Mouse (Mus musculus) limb, embryonic 13.5 days (tissue): ENCODE data around the gene Acot7. TPM values are rescaled to one million over a fixed set of nuclear protein-coding genes. Genes with fewer than 3 reads are reported as not detected.
A peak's percentile ranks its signal among the peaks of the same experiment; 100 is the strongest.

Experiments used
- ATAC-seq: fragments of 200-750 bp; cut with Nextera tagmentation; 2 replicates; pipeline ENCODE4 v1.8.0; 2017; ENCODE audit warnings: low read depth, moderate number of reproducible peaks, moderate TSS enrichment; ENCODE audit not compliant: low FRiP score
- H3K27ac ChIP-seq: fragments of 300-500 bp; sonication (generic); 2 replicates; pipeline ENCODE4 v1.5.1; 2015; ENCODE audit warnings: inconsistent platforms, mild to moderate bottlenecking, moderate library complexity
- H3K27me3 ChIP-seq: fragments of 300-500 bp; sonication (generic); 2 replicates; pipeline ENCODE4 v1.6.1; 2015; ENCODE audit warnings: mild to moderate bottlenecking, inconsistent platforms
- H3K36me3 ChIP-seq: fragments of 300-500 bp; sonication (generic); 2 replicates; pipeline ENCODE4 v1.6.1; 2015; ENCODE audit warnings: inconsistent platforms, mild to moderate bottlenecking, moderate library complexity
- H3K4me1 ChIP-seq: fragments of 300-500 bp; sonication (generic); 2 replicates; pipeline ENCODE4 v1.6.1; 2015; ENCODE audit warnings: inconsistent platforms
- H3K4me2 ChIP-seq: fragments of 300-500 bp; sonication (generic); replicated peaks from 2 replicates; pipeline ENCODE4 v1.6.1; 2015; ENCODE audit warnings: inconsistent platforms, mild to moderate bottlenecking, moderate library complexity
- H3K4me3 ChIP-seq: fragments of 300-500 bp; sonication (generic); 2 replicates; pipeline ENCODE4 v1.5.1; 2015; ENCODE audit warnings: moderate library complexity, mild to moderate bottlenecking, inconsistent platforms
- H3K9ac ChIP-seq: fragments of 300-500 bp; sonication (generic); 2 replicates; pipeline ENCODE4 v1.6.1; 2015; ENCODE audit warnings: mild to moderate bottlenecking, inconsistent platforms
- H3K9me3 ChIP-seq: fragments of 300-500 bp; sonication (generic); 2 replicates; pipeline ENCODE4 v1.6.1; 2016; ENCODE audit warnings: inconsistent platforms
- WGBS: fragments of 180-500 bp; shearing (Covaris S2); methylation state at CpG from one replicate; pipeline ENCODE4 v1.1.7; 2015; 5-methylcytosine and 5-hydroxymethylcytosine counted together
- polyA plus RNA-seq: library from polyadenylated mRNA; unstranded; fragments of >200 nt; fragmentation: Nextera tagmentation; extraction: Ambion mirVana; gene quantifications from 2 replicates; pipeline ENCODE4 v1.2.1, GENCODE M21; 2015

Gene Acot7
- 49.0 and 53.2 TPM in 2 replicates for polyA plus RNA-seq

- Histone ChIP-seq H3K4me1 (peaks cover 19% of the 10 kb centered on the region), H3K27me3 (peaks cover 42% of the 10 kb centered on the region), H3K9me3 (no peaks in the 10 kb centered on the region), H3K27ac (peak within 1 kb of the TSS; percentile 48; the same call in 1 of the 2 replicates), H3K4me2 (peak within 1 kb of the TSS; percentile 97), H3K9ac (peak within 1 kb of the TSS; percentile 87), H3K4me3 (peak within 1 kb of the TSS; percentile 65), H3K36me3 (no peaks in the 10 kb centered on the region)
- WGBS = under 1% methylated on average over 83 of the region's 108 CpGs
- ATAC-seq = peak; percentile 95
These were observed at the start of gene Acot7 for GRCm38 (mm10) chr4:152177537-152178343. Acot7 (plus strand) TSS chr4:152178134.

DNA sequence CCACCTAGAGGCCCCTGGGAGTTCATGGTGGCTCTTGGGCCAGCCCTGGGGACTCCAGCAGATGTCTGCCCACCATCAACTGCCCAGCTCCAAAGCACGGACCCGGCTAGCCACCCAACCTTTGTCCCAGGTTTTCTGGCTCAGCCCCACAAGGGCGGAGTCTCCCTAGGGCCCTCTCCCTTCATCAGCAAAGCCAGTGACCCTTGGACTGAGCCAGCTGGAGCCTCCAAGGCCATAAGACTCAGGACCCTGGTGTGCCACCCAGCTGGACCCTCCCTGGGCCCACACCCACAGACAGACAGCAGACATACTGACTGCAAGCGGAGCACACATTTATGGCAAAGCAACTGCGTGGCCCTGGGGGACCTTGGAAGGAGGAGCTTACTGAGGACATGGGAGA, 49.1 kb upstream of the Acot7 start:
- WGBS = 48% methylated on average over 5 of the region's 5 CpGs

DNA sequence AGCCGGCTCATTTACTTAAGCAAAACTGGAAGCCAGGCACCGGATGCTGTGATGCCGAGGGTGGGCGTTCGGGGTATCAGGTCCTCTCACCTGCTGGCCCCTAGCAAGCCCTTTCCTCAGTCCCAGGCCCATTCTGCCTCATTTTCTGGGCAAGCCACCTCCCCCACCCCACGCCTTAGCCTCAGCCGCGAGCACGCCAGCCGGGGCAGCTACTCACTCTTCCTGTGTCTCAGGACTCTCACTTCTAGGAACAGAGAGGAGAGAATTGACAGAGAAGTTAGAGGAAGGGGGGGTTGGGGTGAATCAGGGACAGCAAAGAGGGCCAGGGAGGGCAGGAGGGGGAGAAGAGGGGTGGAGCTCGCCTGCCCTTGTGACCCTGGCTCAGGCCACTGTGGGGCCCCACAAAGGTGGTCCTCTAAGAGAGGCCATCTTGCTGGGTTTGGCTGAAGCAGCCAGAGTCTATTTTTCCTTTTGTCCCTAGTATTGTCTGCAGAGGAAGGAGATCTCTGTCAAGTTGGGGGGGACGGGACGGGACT, 48.5 kb upstream of the Acot7 start:
- WGBS = 25% methylated on average over 13 of the region's 13 CpGs
- H3K27ac ChIP-seq = no peak overlapping the region
- H3K9me3 ChIP-seq = no peaks in the 10 kb centered on the region
- H3K9ac ChIP-seq = no peak overlapping the region
- H3K4me2 ChIP-seq = no peak overlapping the region
- no peak overlapping the region for H3K4me3 ChIP-seq
- peaks cover 46% of the 10 kb centered on the region for H3K4me1 ChIP-seq
- ATAC-seq = no peak
- H3K27me3 ChIP-seq = peaks cover 100% of the 10 kb centered on the region
- no peaks in the 10 kb centered on the region for H3K36me3 ChIP-seq

More for the DNA sequence above, 49.1 kb upstream of the Acot7 start:
- Histone ChIP-seq H3K9me3 (no peaks in the 10 kb centered on the region), H3K9ac (no peak overlapping the region), H3K36me3 (no peaks in the 10 kb centered on the region), H3K4me1 (peaks cover 46% of the 10 kb centered on the region), H3K27ac (no peak overlapping the region), H3K4me2 (no peak overlapping the region), H3K27me3 (peaks cover 100% of the 10 kb centered on the region), H3K4me3 (no peak overlapping the region)
- ATAC-seq = no peak

GRCm38 (mm10) chr4:152130771-152131653, 46.9 kb upstream of the Acot7 start:
- H3K27ac ChIP-seq = no peak overlapping the region
- H3K9me3 ChIP-seq = no peaks in the 10 kb centered on the region
- peak overlapping the region; percentile 71 for H3K4me2 ChIP-seq
- H3K9ac ChIP-seq = peak overlapping the region; percentile 48
- H3K36me3 ChIP-seq = no peaks in the 10 kb centered on the region
- peaks cover 35% of the 10 kb centered on the region for H3K4me1 ChIP-seq
- ATAC-seq = peak; percentile 59
- 1% methylated on average over 78 of the region's 85 CpGs for WGBS
- peak overlapping the region; percentile 44 for H3K4me3 ChIP-seq
- peaks cover 98% of the 10 kb centered on the region for H3K27me3 ChIP-seq

- WGBS = 4% methylated on average over 50 of the region's 50 CpGs
- Histone ChIP-seq H3K36me3 (no peaks in the 10 kb centered on the region), H3K27ac (no peak overlapping the region), H3K4me1 (peaks cover 27% of the 10 kb centered on the region), H3K9ac (no peak overlapping the region), H3K9me3 (no peaks in the 10 kb centered on the region), H3K27me3 (peaks cover 97% of the 10 kb centered on the region), H3K4me2 (peak overlapping the region; percentile 71), H3K4me3 (peak overlapping the region; percentile 44)
- ATAC-seq = 0 out of 2 replicates have a peak, but pooled peaks have one; percentile 4
These were observed 45.8 kb upstream of the Acot7 start for GRCm38 (mm10) chr4:152131809-152132771.

GRCm38 (mm10) chr4:152132772-152133169, 45.2 kb upstream of the Acot7 start:
- H3K9me3 ChIP-seq = no peaks in the 10 kb centered on the region
- no peak overlapping the region for H3K27ac ChIP-seq
- peaks cover 27% of the 10 kb centered on the region for H3K4me1 ChIP-seq
- peaks cover 93% of the 10 kb centered on the region for H3K27me3 ChIP-seq
- ATAC-seq = no peak
- H3K36me3 ChIP-seq = no peaks in the 10 kb centered on the region
- 24% methylated on average over 10 of the region's 10 CpGs for WGBS
- H3K4me3 ChIP-seq = no peak overlapping the region
- no peak overlapping the region; the same call in 1 of the 2 replicates for H3K4me2 ChIP-seq
- H3K9ac ChIP-seq = no peak overlapping the region

DNA sequence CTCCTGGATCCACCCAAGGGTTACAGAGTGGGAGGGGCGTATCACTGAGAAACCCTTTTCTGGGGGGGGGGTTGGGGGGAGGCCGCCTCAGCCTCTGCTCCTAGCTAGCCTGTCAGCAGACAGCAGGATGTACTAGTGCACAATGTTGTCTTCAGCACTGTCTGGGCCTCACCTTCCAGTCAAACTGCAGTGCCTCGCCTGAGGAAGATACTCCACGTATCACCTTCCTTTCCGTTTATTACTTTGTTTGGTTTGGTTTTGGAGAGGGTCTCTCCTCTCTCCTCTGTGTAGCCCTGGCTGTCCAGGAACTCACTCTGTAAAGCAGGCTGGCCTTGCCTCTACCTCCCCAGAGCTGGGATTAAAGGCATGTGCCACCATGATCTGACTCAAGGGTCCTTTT, 44.7 kb upstream of the Acot7 start:
- peaks cover 91% of the 10 kb centered on the region for H3K27me3 ChIP-seq
- no peaks in the 10 kb centered on the region for H3K9me3 ChIP-seq
- 51% methylated on average over 5 of the region's 5 CpGs for WGBS
- no peak overlapping the region for H3K4me2 ChIP-seq
- no peak overlapping the region for H3K4me3 ChIP-seq
- H3K36me3 ChIP-seq = no peaks in the 10 kb centered on the region
- H3K27ac ChIP-seq = no peak overlapping the region
- ATAC-seq = no peak
- no peak overlapping the region for H3K9ac ChIP-seq
- H3K4me1 ChIP-seq = peaks cover 29% of the 10 kb centered on the region

- no peak for ATAC-seq
- Histone ChIP-seq H3K36me3 (no peaks in the 10 kb centered on the region), H3K4me3 (no peak overlapping the region), H3K27me3 (peaks cover 86% of the 10 kb centered on the region), H3K9me3 (no peaks in the 10 kb centered on the region), H3K4me2 (no peak overlapping the region), H3K4me1 (peaks cover 37% of the 10 kb centered on the region), H3K9ac (no peak overlapping the region), H3K27ac (no peak overlapping the region)
These were observed 43.4 kb upstream of the Acot7 start for GRCm38 (mm10) chr4:152134507-152134906.

DNA sequence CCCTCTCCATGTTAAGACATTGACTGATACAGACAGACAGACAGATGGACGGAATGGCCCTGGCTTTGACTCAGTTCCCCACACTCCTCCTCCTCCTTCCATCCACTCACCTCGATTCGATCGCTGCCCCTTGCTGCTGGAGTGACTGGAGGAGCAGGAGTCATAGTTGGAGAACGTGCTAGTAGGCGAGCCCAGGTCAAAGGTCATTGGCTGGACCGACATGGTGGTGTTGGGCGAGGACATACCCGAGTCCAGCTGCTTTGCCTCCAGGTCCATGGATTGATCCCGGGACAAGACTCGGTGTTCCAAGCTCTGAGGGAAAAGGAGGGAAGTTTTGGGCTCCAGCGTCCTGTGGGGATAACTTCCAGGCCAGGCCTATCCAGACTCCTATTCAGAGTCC, 42.6 kb upstream of the Acot7 start:
- Histone ChIP-seq H3K4me1 (peaks cover 35% of the 10 kb centered on the region), H3K36me3 (no peaks in the 10 kb centered on the region), H3K27ac (no peak overlapping the region), H3K9me3 (no peaks in the 10 kb centered on the region), H3K4me2 (no peak overlapping the region), H3K4me3 (no peak overlapping the region), H3K27me3 (peaks cover 85% of the 10 kb centered on the region), H3K9ac (no peak overlapping the region)
- no peak for ATAC-seq
- WGBS = 83% methylated on average over 12 of the region's 12 CpGs

DNA sequence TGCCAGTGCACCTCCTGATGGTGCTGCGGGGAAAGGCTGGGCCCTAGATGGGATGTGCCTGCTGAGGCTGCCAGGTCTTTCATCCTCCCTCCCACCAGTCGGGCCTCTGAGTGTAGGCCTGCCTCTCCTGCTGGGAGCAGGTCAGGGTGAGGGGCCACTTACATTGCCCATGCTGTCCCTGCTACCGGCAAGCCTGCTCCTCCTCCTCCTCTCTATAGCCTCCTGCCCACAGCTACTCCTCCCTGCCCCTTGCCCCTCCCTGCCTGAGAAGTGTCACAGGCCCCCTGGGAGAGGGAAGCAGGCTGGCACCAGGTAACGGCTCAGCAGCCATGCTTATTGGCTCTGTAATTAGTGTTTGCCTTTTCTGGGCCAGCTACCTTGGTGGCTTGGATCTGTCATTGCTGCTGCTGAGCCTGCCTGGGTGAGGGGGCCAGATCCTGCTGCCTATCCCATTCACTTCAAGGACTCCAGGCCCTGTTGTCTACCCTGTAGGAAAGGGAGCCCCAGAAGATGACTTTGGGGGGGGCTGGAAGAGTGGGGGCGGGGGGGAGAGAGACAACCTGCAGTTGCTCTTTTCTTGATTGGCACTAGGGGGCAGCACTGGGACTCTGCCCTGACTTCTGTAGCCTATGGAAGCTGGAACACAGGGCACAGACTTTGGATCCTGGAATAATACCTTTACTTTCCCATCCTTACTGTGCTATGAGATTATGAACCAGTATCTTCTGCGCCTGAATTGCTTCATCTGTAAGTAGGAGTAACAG, 41.6 kb upstream of the Acot7 start:
- H3K4me2 ChIP-seq = no peak overlapping the region
- ATAC-seq = no peak
- no peak overlapping the region for H3K9ac ChIP-seq
- peaks cover 26% of the 10 kb centered on the region for H3K4me1 ChIP-seq
- no peaks in the 10 kb centered on the region for H3K36me3 ChIP-seq
- whole genome bisulfite sequencing = 28% methylated on average over 6 of the region's 6 CpGs
- peaks cover 83% of the 10 kb centered on the region for H3K27me3 ChIP-seq
- H3K9me3 ChIP-seq = no peaks in the 10 kb centered on the region
- no peak overlapping the region for H3K27ac ChIP-seq
- H3K4me3 ChIP-seq = no peak overlapping the region

DNA sequence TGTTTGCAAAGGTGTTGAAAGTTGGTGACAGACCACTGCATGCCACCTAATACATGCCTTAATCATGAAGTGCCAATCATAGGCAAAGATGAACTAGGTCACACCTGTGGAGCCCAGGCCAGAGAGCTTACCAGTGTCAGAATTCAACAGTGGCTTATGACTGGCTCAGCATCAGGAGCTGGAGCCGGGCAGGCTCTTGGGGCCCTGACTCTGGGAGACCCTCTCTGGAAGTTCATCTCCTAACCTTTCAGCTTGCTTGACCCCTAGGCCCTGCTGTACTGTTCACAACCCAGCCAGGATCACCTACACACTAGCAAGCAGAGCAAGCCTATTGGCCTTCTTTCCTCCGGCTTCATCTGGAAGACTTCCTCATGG, 41.1 kb upstream of the Acot7 start:
- Histone ChIP-seq H3K27ac (no peak overlapping the region), H3K4me2 (no peak overlapping the region), H3K9me3 (no peaks in the 10 kb centered on the region), H3K9ac (no peak overlapping the region), H3K27me3 (peaks cover 83% of the 10 kb centered on the region), H3K36me3 (no peaks in the 10 kb centered on the region), H3K4me1 (peaks cover 20% of the 10 kb centered on the region), H3K4me3 (no peak overlapping the region)
- ATAC-seq = no peak
- 86% methylated on average over 2 of the region's 2 CpGs for WGBS
